Mouse (Mus musculus) kidney, adult 11 months (tissue): ENCODE data around the gene Olfr70.

ENCODE experiments used
- DNase-seq: peaks from one replicate; pipeline ENCODE4 v3.0.0; 2022

The Olfr70 gene

DNA sequence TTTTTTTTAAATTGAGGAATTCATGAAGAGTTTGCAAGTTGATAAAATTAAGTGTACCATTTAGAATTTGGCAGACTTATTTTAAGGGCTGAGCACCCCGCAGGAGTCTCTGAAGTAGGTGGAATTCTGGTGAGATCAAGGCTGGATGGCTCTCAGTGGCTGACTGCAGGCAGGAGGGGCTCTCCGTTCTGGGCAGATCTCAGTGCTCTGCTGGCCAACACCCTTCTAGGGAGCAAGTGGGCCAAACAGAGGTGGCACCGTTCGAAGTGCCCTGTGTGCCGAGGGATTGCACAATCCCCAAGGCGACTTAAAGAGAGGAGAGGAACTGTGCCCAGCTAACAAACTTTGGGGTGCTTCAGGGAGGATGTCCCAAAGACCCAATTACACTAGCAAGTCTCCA is 9.3 kb upstream of the Olfr70 start, which contains the start of gene Olfr71:
Gene Olfr71, minus strand, starts transcription at position 387 of the 400 bp plus-strand sequence.
- no peak for DNase-seq

DNA sequence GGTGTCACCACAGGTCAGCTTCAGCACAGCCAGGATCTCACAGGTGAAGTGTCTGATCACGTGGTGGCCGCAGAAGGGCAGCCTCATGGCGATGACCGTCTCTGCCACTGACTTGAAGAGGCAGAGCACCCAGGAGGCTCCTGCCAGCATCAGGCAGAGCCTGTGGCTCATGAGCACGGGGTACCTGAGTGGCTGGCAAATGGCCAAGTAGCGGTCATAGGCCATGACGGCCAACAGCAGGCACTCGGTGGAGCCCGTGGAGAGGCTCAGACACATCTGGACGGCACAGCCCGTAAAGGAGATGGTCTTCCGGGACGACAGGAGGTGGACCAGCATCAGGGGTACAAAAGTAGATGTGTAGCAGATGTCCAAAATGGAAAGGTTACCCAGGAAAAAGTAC is 5.4 kb upstream of the Olfr70 start:
- DNase-seq, result no peak

DNA sequence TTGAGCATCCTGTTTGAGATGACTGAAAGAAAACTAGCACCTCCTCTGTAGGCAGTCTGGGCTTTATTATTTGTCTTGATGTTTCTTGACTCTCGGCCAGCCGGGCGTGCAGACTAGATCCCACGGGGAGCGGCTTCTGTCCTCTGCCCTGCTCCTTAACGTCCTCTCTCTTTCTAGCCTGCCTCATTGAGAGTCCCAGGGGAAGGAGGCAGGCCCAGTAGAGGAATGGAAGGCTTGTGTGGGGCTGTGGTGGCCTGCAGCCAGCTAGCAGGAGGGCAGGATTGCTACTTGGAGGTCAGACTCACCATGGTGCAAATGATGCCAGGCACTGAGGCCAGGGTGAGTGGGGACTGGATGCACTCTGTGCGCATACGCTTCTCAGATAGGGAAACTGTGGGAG is 3.2 kb upstream of the Olfr70 start:
- peak; percentile 31 for DNase-seq

DNA sequence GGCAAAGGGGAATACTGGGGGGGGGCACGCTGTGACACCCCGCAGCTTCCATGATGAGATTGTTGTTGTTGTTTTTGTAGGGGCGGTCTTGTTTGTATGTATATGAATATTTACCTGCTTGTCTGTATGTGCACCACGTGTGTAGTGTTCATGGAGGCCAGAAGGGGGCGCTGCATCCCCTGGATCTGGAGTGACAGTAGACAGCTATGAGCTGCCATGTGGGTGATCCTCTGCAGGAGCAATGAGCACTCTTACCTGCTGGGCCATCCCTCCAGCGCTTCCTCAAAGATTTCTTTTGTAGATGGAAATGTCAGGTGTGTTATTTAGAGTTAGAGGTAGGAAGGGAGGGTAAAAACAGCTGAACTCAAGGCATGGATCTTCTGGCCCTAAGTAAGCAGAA is 2.8 kb upstream of the Olfr70 start:
- DNase-seq, result no peak

DNA sequence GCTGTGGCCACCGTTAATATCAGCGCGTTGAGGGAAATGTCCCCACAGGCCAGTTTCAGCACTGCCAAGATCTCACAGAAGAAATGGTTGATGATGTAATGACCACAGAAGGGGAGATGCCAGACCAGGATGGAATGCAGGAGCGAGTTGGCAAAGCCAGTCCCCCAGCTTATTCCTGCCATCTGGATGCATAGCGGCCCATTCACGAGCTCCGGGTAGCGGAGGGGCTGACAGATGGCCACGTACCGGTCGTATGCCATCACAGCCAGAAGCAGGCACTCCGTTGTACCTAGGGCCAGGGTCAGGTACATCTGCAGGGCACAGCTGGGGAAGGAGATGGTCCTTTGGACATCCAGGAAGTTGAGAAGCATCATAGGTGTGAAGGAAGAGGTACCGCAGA is 4.0 kb downstream of the Olfr70 start:
- no peak for DNase-seq

DNA sequence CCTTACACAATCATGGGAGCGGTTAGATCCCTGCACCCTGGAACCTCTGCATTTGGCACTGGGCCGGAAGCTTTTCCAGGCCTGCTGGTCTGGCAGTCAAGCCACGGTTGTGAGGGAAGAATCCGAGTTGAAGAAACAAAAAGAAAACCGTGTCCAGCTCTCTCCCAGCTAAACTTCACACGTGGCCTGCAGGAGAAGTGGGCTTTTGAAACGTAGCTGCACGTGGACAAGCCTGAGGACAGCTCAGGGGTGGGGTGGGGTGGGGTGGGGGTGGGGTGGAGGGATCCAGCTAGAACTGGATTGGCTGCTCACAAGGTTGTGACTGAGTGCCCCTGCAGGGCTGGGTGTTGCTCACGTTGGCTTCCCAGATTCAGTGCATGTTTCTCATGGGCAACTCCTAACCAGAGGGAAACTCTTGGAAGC is 5.3 kb downstream of the Olfr70 start:
- DNase-seq, result peak; percentile 61

DNA sequence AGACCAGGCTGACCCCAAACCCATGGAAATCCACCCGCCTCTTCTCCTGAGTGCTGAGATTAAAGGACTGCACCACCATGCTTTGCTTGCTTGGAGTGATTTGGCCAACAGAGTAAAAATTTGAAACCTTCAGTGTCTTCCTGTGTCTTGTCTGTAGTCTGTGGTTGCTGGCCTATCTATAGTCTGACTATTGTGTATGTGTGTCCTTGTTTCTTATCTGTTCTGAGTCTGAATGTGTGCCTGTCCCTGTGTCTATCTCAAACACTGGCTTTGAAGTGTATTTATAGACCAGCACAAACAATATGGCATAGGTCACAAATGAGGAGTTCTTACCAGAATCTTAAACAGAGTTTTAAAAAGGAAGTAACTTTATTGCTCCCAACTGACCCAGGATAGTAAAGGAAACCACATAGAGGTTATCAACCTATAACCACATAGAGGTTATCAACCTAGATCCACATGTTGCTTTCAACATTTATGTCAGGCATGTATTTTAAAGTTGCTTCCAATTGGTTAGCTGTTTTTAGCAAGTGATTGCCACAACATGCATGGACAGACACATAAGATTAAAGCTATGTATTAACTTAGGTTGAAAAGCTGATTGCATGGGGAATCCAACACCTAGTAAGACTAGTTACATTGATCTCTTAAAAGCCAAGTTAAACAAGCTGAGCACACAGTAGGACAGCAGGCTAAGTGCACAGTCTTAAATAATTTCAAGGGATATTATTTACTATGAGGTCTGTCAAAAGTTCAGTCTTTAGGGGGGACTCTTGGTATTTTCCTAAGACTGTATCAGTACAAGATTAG is 6.0 kb downstream of the Olfr70 start:
- no peak for DNase-seq

DNA sequence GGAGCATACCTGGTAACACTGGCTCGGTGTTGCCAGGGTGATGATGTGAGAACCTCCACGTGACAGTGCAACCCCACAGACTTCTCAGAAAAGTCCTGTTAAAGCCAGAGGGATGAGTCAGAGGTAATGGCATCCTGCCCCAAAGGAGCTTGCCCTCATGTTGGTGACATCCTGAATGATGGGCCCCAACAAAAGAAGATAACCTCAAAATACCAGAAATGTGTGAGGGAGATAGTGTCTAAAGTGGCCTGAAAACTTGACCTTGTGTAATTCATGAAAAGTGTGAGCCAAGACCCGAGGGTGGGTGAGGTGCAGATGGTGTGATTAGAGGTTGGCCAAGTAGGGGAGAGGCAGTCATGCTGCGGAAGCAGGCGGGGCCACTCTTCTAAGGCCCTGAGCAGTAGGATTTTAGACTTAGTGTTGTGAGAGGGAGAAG is 6.8 kb downstream of the Olfr70 start:
- DNase-seq, result no peak

DNA sequence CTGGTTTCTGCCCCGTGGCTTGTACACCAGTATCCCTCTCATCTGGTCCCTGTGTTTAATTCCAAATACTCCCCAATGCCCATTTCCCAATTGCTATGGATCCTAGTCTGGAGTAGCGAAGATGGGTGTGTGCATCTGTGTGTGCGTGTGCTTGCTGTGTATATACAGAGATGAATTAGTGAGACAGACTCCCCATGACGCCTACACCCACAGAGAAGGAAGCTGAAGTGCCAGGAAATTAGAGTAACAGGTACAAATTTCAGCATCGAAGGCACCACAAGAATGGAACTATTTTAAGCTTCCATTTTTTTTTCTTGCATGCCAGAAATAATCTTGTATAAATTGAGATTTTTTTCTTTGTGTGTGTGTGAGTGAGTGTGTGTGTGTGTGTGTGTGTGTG is 9.6 kb downstream of the Olfr70 start:
- no peak for DNase-seq

DNA sequence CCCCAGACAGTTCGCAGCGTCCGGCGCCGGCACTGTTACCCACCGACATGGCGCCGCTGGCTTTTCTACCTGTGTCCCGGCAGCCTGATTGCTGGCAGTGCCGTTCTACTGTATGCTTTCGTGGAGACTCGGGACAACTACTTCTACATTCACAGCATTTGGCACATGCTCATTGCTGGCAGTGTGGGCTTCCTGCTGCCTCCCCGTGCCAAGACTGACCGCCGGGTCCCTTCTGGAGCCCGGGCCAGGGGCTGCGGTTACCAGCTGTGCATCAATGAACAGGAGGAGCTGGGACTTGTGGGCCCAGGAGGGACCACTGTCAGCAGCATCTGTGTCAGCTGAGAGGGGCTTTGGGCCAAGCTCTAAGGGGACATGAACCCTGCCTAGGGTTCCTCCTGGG is 10.6 kb downstream of the Olfr70 start:
- DNase-seq, result no peak

DNA sequence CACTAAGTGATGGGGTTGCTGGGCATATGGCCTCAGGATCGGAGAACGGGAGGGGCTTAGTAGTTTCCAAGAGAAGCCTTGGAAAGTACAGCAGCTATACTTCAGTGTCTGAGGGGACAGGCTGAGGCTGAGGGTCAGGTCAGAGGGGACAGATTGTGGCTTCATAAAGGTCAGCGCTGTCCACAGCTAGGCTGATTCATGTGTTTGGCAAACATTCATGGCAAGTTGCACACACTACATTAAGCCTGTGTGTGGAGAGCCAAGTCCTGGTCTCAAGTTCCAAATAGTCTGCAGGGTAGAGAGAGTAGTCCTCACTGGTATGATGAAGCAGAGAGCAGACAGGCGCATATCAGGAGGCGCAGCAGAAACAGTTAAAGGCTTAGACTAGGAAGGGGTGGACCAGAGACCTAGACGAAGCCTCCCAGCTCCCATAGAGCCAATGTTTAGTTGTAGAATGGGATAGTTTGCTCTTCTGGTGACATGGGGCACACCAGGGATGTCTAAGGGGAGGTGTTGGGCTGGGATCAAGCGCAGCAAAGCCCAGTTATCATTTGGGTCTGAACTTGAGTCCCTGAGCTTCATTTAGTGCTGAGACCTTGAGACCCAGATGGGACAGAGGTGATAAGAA is 21.1 kb downstream of the Olfr70 start:
- DNase-seq, result peak; percentile 47

DNA sequence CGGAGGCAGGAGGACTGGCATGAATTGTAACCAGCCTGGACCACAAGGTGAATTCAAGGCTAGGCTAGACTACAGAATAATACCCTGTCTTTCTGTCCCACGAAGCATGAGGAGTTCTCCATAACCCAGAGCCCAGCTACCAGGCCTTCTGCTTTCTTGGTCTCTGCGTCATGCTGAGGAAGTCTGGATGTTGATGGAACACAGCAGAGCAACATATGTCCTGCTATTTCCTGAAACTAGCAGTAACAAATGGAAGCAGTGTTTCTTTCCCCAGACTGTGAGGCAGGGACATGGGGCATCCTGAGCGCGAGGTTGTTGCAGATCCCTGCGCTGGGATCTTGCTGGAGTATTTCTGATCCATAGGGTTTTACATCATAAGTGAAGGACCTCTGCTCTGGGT is 22.1 kb downstream of the Olfr70 start:
- DNase-seq, result no peak

DNA sequence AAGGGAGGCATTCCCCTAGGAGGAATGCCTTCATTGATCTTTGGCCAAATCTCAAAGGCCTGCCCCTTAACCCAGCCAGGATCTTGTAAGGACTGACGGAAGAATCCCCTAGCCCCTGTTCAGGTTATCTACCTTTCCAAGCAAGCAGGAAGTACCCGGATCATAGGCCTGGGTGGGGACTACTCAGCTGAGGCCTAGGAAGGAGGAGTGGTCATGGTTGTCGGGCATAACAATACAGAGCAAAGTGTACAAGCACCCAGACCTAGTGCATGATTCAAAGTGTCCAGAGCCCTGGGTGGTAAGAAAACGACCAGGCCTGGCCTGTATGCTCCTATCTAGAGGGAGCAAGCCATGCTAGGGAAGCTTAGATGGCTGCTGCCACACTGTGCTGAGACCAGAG is 25.0 kb downstream of the Olfr70 start:
- no peak for DNase-seq

DNA sequence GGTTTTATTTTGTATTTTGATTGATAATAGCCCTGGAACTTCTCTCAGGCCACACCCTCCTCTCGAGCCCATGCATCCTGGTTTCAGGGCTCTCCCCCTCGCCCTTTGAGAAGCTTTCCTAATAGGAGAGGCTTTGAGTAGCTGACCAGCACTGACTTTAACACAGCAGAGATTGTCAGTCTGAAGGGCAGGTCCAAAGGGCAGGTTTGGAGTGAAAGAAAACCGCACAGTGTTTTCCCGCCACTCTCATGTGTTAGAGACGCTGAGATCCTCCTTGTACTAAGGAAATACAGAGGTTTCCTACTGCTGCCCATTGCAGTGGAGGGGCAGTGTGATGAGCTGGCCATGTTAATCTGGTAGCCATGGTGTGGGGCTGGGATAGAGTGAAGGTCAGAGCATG is 25.6 kb downstream of the Olfr70 start:
- DNase-seq, result no peak

DNA sequence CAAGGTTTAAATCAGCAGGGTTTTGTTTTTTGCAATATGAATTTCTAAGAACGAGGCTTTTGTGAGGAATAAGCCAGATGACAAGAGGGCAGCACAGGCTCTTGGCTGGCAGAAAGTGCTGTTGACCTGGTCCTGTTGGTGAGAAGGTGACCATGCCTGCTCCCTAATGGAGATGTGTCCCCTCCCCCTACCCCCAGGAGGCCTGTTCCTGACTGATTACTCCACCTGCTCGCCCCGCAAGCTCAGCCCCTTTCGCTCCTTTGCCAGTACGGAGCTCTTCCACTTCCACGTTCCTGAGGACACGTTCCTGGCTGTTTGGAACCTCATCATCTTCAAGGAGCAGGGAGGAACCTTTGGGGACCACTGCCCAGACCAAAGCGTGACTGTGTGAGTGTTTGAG is 26.9 kb downstream of the Olfr70 start:
- DNase-seq, result no peak

DNA sequence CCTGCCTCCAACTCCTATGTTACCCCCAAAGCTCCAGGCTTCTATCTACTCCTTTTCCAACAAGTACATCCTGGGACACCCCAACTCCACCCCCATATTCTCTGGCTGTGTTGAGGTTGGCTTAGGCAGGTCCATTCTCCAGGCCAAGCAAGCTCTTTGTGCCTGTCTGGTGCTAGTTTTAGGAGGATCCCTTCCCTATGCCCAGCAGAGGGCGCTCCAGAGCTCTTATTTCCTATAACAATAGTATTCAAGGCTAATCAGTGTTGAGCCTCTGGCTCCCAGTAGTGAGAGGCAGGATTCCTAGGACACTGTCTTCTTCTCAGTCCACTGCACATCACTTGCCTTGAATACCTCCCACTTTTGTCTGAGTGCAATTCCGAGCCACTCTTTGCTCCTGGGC is 28.5 kb downstream of the Olfr70 start:
- DNase-seq, result peak; percentile 82

DNA sequence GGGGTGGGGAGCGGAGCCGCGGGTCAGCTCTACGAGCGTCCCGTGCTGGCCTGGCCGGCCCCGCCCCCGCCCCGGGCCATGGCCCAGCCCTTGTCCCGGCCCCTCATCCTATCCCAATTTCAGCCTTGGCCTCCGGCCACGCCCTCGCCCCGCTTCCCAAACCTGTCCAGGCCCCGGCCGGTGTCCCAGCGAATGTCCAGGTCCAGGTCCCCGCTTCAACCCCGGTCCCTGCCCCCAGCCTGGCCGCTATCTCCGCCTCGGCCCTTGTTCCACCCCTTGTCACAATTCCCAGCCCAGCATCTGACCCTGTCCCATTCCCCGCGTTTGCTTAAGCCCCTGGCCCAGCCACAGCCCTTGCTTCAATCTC is 31.2 kb downstream of the Olfr70 start:
- no peak for DNase-seq

DNA sequence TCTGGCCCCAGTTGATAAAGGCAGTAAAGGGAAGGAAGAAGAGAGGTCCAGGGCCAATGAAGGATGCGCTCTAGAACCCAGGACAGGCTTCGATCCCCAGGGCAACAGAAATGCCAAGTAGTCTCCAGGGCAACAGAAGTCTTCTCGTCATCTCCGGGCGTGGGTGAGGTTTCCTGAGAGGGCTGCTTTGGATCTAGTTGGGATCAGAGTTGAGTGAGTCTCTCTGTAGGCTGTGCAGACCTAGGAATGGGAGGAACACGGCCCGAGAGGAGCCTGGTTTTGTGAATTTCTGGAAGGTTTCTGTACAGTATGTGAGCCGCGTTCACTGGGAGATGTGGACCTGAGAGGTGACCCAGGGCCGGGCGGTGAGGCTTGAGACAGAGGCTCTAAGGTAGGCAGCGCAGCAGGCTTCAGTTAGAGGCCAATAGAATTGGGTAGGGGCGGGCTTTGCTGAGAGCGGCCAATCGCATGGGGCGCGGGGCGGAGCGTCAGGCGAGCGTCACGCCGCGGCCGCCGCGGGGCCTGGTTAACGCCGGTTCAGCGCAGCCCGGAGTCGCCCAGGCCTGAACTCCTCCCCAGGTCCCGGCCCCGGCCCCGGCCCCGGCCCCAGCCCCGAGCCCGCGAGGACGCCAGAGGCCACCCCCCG is 31.7 kb downstream of the Olfr70 start, which contains the start of the genes Tmem8b and Fam221b:
Gene Tmem8b, plus strand, starts transcription at position 190 of the 646 bp plus-strand sequence.
Gene Fam221b, minus strand, starts transcription at position 364 of the 646 bp plus-strand sequence.
- peak; percentile 90 for DNase-seq

DNA sequence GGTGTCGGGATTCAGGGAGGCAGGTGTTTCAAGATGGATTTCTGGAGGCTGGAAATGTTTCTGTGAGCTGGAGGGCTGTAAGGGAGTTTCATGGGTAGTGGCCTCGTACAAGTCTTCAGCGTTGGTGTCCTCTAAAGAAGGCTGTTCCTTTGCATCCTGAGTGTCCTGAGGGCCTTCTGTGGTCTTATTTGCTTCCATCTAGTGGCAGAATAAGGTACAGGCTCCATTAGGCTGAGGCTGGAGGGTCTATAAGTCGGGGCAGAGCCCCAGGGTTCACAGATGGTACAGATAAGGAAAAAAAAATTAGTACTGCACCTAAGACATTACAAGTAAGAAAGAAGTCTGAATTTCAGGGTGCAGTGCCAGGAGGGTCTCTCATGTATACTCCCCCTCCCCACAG is 34.2 kb downstream of the Olfr70 start:
- DNase-seq, result no peak

DNA sequence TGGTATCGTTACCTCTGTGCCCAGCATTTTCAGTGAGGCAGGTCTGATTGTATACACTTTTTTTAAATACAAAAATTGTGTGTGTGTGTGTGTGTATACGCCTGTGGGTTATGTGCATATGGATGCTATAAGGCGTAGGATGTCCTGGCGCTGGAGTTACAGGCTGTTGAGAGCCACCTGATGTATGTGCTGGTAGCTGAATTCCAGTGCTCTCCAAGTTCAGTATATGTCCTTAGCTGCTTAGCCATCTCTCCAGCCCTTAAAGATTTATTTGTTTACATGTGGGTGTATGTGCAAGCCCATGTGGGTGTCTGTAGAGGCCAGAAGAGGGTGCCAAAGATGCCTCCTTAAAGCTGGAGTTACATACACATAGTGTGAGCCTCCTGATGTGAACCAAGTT is 43.5 kb downstream of the Olfr70 start:
- no peak for DNase-seq

DNA sequence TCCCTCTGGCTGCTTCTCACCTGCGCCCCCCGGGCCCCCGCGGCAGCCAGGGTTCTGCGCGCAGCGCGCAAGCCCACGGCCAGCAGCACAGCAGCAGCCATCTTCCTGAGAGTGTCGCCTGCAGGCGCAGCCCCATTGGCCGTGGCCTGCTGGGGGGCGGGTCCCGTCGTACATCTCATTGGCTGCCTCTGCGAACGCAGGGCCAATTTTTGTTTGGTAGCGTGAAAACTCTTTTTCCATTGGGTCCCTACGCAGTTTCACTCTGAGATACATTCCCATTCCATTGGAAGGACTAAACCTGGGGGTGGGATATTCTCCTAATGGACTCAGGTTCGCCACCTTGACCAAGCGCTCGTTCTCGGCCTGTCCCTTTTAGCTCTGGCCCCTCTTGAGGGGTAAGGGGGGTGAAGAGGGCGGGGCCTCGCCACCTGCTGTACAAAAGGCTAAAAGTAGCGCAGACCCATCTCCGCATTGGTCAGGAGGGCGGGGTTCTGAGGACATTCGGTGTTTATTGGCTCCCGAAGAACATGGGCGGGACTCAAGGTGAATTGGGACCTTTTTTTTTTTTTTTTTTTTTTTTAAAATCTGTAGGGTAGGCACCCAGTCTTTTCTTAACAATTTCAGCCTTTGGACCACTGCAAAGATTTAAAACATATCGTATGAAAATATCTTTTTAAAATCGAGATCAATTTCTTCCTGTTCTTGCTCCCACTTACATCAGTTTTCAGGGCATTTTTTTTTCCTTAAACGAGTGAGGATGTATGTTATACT is 44.1 kb downstream of the Olfr70 start, which contains the start of gene Hint2:
Gene Hint2, minus strand, starts transcription at position 128 of the 771 bp plus-strand sequence.
- DNase-seq, result peak; percentile 99

DNA sequence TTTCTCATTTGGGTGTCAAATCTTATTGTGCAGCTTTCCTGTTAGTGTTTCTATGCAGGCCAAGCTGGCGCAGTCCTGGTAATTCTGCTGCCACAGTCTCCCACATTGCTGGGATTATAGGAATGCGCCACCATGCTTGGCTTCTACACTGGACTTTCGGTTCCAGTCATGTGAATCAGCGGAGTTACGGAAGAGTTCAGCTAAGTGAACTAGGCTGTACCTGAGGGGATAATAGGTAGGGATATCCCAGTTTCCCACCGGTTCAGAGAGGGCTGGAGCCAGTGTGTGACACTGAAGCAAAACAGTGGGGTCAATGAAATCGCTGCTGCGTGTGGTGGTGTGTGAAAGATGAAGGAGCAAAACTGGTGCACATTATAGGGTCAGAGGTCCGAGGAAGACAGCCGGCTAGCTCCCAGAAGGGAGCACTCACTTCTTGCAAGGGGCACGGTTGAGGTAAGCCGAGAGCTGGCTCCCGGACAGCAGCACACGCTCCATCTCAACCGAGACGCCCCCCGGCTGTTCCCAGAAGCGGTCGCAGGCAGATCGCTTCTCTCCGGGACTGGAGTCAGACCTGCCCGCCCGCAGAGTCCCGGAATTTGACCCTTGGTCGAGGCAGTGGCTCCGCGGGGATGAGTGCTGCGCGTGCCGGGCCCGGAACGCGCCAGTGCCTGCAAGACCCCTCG is 44.8 kb downstream of the Olfr70 start:
- peak; percentile 73 for DNase-seq
